Mouse (Mus musculus): ENCODE results near the gene Ctnnd2.

DNA sequence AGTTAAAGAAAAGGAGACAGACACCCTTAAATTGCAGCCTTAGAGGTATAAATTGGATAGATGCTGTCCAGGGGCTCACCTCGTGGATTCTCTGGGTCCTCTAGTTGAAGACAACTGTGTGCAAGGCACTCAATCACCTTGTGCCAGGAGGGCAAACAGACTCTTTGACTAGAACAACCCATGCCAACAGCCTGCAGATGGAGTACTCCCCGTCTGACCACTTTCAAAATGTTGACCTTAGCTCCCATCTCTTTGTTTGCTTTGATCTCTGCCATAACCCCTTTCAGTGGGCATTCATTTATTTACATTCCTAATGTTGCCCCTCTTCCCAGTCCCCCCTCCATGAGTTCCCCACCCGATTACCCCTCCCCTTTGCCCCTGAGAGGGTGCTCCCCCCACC is 891.3 kb downstream of the Ctnnd2 start:
- TF ChIP-seq CTCF (IDR thresholded peaks at IDR 0.05; ENCODE audit: borderline replicate concordance, control insufficient read depth, extremely low read depth, insufficient read depth, low read length, poor library complexity) (no peak), POLR2A (IDR thresholded peaks at IDR 0.05; ENCODE audit: control insufficient read depth, extremely low read depth, insufficient read depth, low read length, poor library complexity) (no peak)
